Mouse (Mus musculus) granulocyte monocyte progenitor cell, adult 5-6 weeks (primary cell): Measurements from ENCODE around the gene Olfr894. TPM values are rescaled to one million over a fixed set of nuclear protein-coding genes. Genes with fewer than 3 reads are reported as not detected.
"Not testable (repeated sequence)": the region's sequence is repeated elsewhere in the genome, so short reads cannot be mapped to it uniquely, and the experiment has no call there.

ENCODE experiments used
- ATAC-seq: replicated peaks from 2 replicates; pipeline ENCODE4 v1.8.0; 2016; ENCODE audit warnings: mild to moderate bottlenecking, moderate TSS enrichment, inconsistent platforms; ENCODE audit not compliant: poor library complexity, severe bottlenecking
- total RNA-seq, 2 experiments: library from RNA; stranded (forward) in 1 of 2; stranded (reverse) in 1 of 2; fragments of 200-712, 200-1000 nt in 1 of 2; fragments of >200 nt in 1 of 2; fragmentation: Nextera tagmentation in 1 of 2; gene quantifications; 2 replicates each; pipeline ENCODE4 v1.2.3; 2014 to 2017

The Olfr894 gene
- not detected in 2 replicates for total RNA-seq (2014; fragmentation: Nextera tagmentation)
- not detected in 2 replicates for total RNA-seq (2017)

DNA sequence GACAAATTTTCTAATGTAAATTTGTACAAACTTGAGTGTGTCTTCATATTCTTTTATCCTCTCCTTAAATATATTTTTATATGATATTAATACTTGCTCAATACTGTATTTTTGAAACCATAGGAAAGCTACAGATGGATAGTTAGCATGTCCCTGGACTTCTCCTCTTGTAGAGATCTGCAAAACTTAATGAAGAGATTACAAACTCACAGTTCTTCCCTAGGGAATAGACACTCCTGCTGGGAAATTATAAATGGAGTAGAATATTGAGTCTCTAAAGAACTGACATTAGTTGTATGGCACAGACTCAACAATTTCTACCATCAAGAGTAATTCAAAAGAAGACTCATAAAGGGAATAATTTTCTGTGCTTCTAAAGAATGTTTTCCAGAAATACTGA lies at the start of gene Olfr894:
Gene Olfr894 (plus strand): TSS at position 301 of the 400 bp plus-strand sequence.
- no peak for ATAC-seq

DNA sequence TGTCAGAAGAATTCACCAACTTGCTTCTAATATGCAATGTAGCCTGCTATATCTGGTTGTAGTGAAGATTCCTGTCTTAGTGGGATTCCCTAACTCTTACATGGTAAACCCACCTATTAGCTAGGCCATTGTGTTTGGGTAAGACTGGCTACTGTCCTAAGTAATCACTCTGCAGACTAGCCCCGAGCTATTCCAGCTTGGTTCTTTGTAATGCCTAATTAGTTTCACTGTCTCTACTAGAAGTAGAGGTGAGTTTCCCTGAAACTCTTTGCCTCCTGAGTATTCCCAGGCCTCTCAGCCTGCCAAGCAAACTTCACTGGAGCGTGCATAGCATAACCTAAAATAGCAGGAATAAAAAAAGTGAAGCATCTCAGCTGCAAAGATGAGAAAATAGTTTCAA lies 49.5 kb upstream of the Olfr894 start:
- not testable (repeated sequence) for ATAC-seq

DNA sequence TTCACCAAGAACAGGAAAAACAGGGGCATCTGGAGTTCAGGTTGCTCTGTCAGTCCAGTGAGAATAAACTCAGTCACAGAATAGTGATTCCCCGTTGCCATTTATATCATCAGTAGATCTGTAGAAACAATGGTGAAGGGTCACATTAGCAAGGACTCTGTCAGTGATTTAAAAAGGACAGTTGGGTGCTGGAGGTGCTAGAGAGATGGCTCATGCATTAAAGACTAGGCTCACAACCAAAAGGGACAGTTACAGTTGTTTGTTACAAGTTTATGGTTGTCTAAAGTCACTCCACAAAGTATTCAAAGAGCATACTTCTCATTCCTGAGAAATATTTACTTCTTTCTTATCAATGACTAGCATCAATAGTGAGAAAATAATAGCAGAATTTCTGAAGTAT lies 37.1 kb upstream of the Olfr894 start, which contains the start of gene Olfr891:
Gene Olfr891 (minus strand): TSS at position 101 of the 400 bp plus-strand sequence.
- ATAC-seq = no peak

DNA sequence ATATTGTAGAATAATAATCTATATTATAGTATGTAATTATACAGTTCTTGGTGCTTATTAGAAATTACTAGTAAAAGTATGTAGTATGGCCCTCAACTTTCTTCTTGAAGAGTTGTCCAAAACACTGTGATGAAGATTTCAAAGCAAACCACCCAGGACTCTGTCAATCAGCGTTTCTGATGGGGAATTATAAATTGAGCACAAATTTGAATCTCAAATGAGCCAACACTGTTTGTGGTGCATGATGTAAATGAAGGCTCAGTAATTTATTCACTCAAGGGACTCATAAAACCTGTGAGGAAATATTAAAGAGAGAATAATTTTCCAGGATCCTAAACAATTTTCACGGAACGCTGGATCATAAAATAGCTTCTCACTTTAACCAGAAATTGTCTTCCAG lies 9.8 kb upstream of the Olfr894 start, which contains the start of gene Olfr893:
Gene Olfr893 (plus strand): TSS at position 301 of the 400 bp plus-strand sequence.
- no peak for ATAC-seq

DNA sequence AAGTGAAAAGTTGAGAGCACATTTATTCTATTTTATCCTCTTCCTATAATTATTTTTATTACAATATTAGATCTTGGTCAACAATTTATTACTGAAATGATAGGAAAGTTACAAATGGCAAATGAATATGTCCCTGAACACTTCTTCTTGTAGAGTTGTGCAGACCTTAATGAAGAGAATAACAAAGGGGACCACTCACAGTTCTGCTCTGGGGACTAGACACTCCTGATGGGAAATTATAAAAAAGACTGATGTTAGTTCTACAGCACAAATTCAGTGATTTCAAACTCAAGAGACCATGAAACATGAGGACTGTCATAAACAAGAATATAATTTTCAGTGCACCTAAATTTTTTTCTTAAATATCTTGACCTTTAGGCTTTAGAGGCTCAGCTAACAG lies 34.6 kb downstream of the Olfr894 start, which contains the start of gene Olfr143:
Gene Olfr143 (plus strand): TSS at position 301 of the 400 bp plus-strand sequence.
- ATAC-seq = no peak

DNA sequence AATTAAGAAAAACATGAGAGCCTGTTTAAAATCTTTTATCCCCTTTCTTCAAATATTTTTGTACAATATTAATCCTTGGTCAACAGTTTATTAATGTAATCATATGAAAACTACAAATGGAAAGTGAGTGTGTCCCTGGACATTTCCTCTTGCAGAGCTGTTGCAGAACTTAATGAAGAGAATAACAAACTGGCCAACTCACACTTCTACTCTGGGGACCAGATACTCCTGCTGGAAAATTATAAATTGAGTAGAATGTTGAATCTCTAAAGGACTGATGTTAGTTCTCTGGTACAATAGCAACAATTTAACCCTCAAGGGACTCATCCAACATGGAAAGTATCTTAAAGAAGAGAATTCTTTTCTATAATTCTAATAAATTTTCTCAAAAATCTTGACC lies 49.7 kb downstream of the Olfr894 start, which contains the start of gene Olfr895:
Gene Olfr895 (plus strand): TSS at position 301 of the 400 bp plus-strand sequence.
- no peak for ATAC-seq

Other genes with a start within 250 kb of the Olfr894 start
- gene Olfr881, start 226.2 kb upstream of the Olfr894 start, total RNA-seq (2014; fragmentation: Nextera tagmentation) = not detected in 2 replicates
- gene Olfr881, start 226.2 kb upstream of the Olfr894 start, total RNA-seq (2017) = not detected in 2 replicates
- gene Olfr883, start 192.2 kb upstream of the Olfr894 start, total RNA-seq (2014; fragmentation: Nextera tagmentation) = not detected in 2 replicates
- not detected in 2 replicates for gene Olfr883, start 192.2 kb upstream of the Olfr894 start, total RNA-seq (2017)
- gene Olfr884, start 171.5 kb upstream of the Olfr894 start, total RNA-seq (2014; fragmentation: Nextera tagmentation) = not detected in 2 replicates
- not detected in 2 replicates for gene Olfr884, start 171.5 kb upstream of the Olfr894 start, total RNA-seq (2017)
- not detected in 2 replicates for gene Olfr885, start 156.7 kb upstream of the Olfr894 start, total RNA-seq (2014; fragmentation: Nextera tagmentation)
- gene Olfr885, start 156.7 kb upstream of the Olfr894 start, total RNA-seq (2017) = not detected in 2 replicates
- not detected in 2 replicates for gene Olfr887, start 134.0 kb upstream of the Olfr894 start, total RNA-seq (2014; fragmentation: Nextera tagmentation)
- gene Olfr887, start 134.0 kb upstream of the Olfr894 start, total RNA-seq (2017) = not detected in 2 replicates
- gene Olfr888, start 109.9 kb upstream of the Olfr894 start, total RNA-seq (2014; fragmentation: Nextera tagmentation) = not detected in 2 replicates
- gene Olfr888, start 109.9 kb upstream of the Olfr894 start, total RNA-seq (2017) = not detected in 2 replicates
- gene Olfr889, start 102.9 kb upstream of the Olfr894 start, total RNA-seq (2014; fragmentation: Nextera tagmentation) = not detected in 2 replicates
- not detected in 2 replicates for gene Olfr889, start 102.9 kb upstream of the Olfr894 start, total RNA-seq (2017)
- gene Olfr890, start 75.5 kb upstream of the Olfr894 start, total RNA-seq (2014; fragmentation: Nextera tagmentation) = not detected in 2 replicates
- gene Olfr890, start 75.5 kb upstream of the Olfr894 start, total RNA-seq (2017) = not detected in 2 replicates
- not detected in 2 replicates for gene Olfr891, start 37.2 kb upstream of the Olfr894 start, total RNA-seq (2014; fragmentation: Nextera tagmentation)
- not detected in 2 replicates for gene Olfr891, start 37.2 kb upstream of the Olfr894 start, total RNA-seq (2017)
- gene Olfr893, start 9.7 kb upstream of the Olfr894 start, total RNA-seq (2014; fragmentation: Nextera tagmentation) = not detected in 2 replicates
- not detected in 2 replicates for gene Olfr893, start 9.7 kb upstream of the Olfr894 start, total RNA-seq (2017)
- gene Olfr143, start 34.7 kb downstream of the Olfr894 start, total RNA-seq (2014; fragmentation: Nextera tagmentation) = not detected in 2 replicates
- gene Olfr143, start 34.7 kb downstream of the Olfr894 start, total RNA-seq (2017) = not detected in 2 replicates
- not detected in 2 replicates for gene Olfr895, start 49.8 kb downstream of the Olfr894 start, total RNA-seq (2014; fragmentation: Nextera tagmentation)
- not detected in 2 replicates for gene Olfr895, start 49.8 kb downstream of the Olfr894 start, total RNA-seq (2017)
- not detected in 2 replicates for gene Olfr896-ps1, start 73.1 kb downstream of the Olfr894 start, total RNA-seq (2014; fragmentation: Nextera tagmentation)
- not detected in 2 replicates for gene Olfr896-ps1, start 73.1 kb downstream of the Olfr894 start, total RNA-seq (2017)
- not detected in 2 replicates for gene Olfr25, start 111.0 kb downstream of the Olfr894 start, total RNA-seq (2014; fragmentation: Nextera tagmentation)
- gene Olfr25, start 111.0 kb downstream of the Olfr894 start, total RNA-seq (2017) = not detected in 2 replicates
- not detected in 2 replicates for gene Olfr898, start 130.4 kb downstream of the Olfr894 start, total RNA-seq (2014; fragmentation: Nextera tagmentation)
- gene Olfr898, start 130.4 kb downstream of the Olfr894 start, total RNA-seq (2017) = not detected in 2 replicates
- gene Olfr250, start 148.8 kb downstream of the Olfr894 start, total RNA-seq (2014; fragmentation: Nextera tagmentation) = not detected in 2 replicates
- gene Olfr250, start 148.8 kb downstream of the Olfr894 start, total RNA-seq (2017) = not detected in 2 replicates
- gene Olfr251, start 159.0 kb downstream of the Olfr894 start, total RNA-seq (2014; fragmentation: Nextera tagmentation) = not detected in 2 replicates
- gene Olfr251, start 159.0 kb downstream of the Olfr894 start, total RNA-seq (2017) = not detected in 2 replicates
- not detected in 2 replicates for gene Olfr147, start 183.6 kb downstream of the Olfr894 start, total RNA-seq (2014; fragmentation: Nextera tagmentation)
- gene Olfr147, start 183.6 kb downstream of the Olfr894 start, total RNA-seq (2017) = not detected in 2 replicates
- not detected in 2 replicates for gene Olfr901, start 211.4 kb downstream of the Olfr894 start, total RNA-seq (2014; fragmentation: Nextera tagmentation)
- gene Olfr901, start 211.4 kb downstream of the Olfr894 start, total RNA-seq (2017) = not detected in 2 replicates
- gene Olfr902, start 229.6 kb downstream of the Olfr894 start, total RNA-seq (2014; fragmentation: Nextera tagmentation) = not detected in 2 replicates
- not detected in 2 replicates for gene Olfr902, start 229.6 kb downstream of the Olfr894 start, total RNA-seq (2017)
- gene Olfr904, start 245.1 kb downstream of the Olfr894 start, total RNA-seq (2014; fragmentation: Nextera tagmentation) = not detected in 2 replicates
- not detected in 2 replicates for gene Olfr904, start 245.1 kb downstream of the Olfr894 start, total RNA-seq (2017)